Mouse (Mus musculus) heart, postnatal 4 days (tissue): ENCODE results near the gene Clca3a1. TPM values are rescaled to one million over a fixed set of nuclear protein-coding genes. Genes with fewer than 3 reads are reported as not detected.

Experiments used
- DNase-seq: peaks from one replicate; pipeline ENCODE4 v3.0.0; 2021
- total RNA-seq, 2 experiments: library from RNA; stranded (reverse); gene quantifications; 2 replicates each; pipeline ENCODE4 v1.2.3; 2021

Gene Clca3a1
- total RNA-seq, 2 experiments from 2014 or later, result 11.1 to 12.2 TPM

DNA sequence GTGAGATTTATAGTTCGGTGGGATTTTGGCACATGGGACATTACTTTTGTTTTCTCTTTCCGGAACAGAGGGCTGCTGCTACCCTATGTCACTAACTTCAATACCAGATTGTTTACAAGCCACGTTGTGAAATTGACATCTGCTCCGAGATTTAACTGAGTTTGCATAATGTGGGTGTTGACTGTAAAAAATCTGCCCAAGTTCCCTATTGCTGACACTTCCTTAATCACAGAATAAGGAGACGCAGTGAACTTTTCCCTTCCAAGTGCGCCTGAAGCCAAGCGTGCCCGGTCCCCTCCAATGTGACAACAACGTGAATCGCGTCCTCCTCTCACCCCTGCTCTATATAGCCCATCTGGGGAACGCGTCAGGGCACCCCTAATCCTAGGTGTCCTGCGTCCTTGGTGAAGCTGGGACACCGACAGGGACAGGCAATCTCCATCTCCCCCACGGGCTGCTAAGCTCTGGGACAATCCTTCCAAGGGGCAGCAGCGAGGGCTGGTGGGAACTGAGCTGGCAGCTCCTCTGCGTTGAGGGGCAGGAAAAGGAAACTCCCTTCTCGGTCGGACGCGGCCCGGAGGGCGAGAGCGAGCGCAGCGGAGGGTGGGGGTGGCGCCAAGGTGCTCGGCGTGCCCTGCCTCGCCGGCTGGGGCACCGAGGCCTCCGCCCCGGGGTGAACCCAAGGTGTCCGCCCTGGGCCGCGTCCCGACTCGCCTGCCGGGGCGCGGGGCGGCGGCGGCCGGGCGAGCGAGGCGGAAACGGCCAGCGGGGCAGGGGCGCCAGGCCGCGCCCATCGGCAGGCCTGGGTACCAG, 41.5 kb downstream of the Clca3a1 start:
- DNase-seq, result peak; percentile 74

DNA sequence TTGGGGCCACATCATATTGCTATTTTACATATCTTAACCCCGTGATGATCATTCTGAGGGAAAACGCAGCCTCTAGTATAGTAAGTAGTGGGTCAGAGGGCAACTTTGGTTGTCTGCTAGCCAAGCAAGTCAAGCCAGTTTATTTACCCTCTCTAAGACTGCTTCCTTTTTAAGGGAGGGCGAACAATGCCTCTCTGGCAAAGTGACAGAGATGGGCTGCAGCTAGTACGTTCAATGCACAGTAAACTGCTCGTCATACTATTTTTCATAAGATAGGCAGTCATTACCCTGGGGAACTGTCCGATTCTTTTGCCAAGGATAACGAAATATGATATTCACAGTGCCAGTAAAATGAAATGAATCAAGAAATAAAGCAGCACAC, 42.1 kb downstream of the Clca3a1 start:
- peak; percentile 52 for DNase-seq

DNA sequence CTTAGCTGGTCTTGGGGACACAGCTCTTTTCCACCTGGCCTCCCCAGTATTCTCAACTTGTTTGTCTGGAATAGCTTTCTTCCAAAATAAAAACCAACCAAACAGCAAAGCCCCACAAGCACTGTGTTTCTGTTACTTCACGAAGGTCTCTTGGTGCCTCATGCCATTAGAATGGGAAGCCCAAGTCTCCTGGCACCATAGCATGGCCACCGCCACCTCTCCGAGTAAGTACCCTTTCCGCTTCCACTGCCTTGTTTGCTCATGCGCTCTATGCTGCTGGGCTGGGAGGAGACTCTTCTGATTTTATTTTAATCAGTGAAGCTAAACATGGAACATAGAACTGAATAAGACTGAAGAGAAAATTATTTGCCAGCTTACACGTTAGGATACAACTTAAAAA, 42.9 kb downstream of the Clca3a1 start:
- DNase-seq, result no peak

DNA sequence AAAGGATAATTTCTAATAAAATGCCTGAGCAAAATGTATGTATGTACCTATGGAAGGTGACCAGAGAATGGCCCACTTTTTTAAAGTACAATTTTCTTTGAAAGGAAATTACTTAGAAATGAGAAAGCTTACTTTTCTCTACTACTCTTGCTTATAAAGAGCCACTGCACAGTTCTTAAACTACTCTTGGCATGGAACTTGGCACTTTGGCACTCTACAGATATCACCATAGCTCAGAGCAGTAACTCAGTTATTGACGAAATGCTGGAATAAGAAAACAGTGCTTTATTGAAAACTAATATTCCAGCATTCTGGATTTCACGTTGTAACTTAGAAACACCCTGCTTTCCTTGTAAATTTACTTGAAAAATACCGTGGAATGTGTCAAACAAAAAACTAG, 43.7 kb downstream of the Clca3a1 start:
- no peak for DNase-seq

DNA sequence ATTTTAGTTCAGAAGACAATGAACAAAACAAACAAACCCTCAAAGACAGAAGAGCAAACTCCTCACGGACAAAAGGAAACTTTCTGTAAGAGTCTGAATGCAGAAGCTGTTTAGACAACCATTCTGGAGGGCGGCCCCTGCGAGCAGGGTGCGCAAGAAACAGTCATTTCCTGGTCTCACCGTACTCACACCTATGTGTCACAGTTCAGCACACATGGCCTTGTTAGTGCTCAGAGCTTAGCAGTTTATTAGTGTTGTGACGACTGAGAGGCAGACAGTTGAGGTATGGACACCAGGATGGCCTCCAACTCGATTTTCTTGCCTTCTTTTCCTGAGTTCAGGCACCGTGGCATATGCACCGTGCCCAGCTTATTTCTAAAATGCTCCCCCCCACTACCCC, 44.9 kb downstream of the Clca3a1 start:
- DNase-seq, result no peak

DNA sequence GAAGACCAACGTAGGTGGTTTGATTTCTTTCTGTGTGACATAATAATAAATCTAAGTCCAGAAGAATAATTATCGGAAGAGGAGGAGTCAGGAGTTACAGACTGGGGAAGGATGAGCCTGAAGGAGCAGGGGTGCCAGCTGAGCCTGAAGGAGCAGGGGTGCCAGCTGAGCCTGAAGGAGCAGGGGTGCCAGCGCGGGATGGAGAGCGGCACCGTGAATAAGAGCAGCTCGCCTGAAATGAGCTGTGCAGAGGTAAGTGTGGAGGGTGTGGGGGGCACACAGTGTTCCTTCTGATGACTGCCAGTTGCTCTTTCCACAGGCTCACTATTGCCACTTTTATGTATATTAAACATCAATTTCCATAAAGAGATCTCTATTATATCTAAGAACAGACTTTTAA, 45.7 kb downstream of the Clca3a1 start:
- no peak for DNase-seq

DNA sequence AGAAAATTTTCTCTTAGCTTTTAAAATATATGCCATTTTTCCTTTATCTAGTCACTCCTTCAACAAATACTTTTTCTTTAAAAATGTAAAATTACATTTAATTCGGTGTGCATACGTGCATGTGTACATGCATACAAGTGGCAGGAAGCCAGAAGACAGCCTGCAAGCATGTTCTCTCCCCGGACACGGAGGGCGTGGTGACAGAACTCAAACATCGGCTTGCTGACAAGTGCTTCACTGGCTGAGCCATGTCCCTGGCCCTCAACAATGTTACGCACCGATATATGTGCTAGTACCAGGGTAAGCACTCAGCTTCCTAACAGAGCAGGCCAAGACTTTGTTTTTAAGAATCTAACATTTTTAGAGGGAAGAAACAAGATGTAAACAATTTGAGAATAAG, 46.2 kb downstream of the Clca3a1 start:
- DNase-seq, result peak; percentile 39

DNA sequence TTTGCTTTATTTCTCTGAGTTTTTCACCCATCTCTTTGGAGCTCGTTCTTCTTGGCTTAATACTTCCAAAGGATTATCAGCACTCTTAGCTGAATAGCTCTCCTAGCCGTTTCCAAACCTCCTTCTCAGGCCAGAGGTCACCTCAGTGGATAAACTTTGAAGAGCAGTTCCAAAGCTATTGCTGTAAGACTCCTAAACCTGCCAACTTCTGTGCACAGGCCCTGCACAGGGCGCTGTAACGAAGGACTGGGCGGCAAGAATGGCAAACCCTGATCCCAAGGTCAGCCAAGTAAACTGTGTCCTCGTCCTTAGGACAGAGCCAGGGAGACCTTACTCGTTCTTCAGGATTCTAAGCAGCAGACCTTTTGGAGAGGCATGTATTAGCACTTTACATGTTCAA, 46.7 kb downstream of the Clca3a1 start:
- peak; percentile 21 for DNase-seq

DNA sequence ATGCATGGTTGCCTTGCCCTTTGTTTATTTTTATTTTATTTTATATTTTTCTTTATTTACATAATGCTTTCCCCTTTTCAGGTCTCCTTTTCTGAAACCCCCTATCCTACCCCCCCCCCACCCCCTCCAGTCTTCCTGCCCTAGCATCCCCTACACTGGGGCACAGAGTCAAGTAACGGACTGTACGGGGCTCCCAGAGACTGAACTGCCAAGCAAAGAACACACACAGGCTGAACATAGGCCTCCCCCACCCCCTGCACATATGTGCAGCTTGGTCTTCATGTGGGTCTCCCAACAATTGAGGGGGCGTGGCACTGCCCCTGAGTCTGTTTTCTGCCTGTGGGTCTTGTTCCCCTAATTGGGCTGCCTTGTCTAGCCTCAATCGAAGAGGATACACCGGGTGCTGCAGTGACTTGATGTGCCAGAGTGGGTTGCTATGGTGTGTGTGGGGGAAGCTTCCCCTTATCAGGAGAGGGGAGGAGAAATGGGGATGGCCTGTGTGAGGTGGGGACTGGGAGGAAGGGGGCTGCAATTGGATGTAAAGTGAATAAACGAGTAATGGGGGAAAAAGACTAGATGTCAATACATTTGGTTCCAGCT, 49.1 kb downstream of the Clca3a1 start:
- no peak for DNase-seq

DNA sequence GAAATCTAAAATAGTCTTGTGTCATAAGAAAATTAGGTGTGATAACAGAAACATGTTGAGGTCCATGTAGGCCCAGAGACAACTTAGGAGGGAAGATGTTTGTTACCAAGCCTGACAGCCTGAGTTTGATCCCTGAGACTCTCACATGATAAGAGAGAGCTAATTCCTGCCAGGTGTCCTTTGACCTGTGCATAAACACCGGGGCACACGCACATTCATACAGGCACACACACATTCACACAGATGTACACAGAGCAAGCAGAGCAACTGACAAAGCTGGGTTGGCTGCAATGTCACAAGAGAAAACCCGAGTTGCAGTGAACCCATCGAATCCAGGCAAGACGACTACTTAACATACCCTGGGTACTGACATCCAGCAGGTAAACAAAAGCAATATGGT, 52.2 kb downstream of the Clca3a1 start:
- no peak for DNase-seq

DNA sequence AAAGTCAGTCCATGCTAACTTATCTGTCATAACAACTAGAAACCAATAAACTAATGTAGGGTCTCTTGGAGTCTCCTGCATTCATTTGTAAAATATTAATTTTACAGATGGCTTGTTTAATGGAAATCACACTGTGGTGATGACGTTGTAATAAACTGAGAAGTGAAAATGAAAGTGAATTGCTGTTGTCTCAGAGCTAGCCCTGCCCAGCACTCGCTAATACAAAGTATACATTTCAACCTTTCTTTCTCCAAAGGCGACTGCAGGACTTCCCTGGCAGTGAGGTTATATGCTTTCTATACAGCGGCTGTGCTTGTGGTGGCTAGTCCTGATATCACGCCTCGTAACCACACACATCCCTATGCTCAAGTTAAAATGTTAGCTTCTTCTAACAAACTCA, 56.8 kb downstream of the Clca3a1 start:
- no peak for DNase-seq

DNA sequence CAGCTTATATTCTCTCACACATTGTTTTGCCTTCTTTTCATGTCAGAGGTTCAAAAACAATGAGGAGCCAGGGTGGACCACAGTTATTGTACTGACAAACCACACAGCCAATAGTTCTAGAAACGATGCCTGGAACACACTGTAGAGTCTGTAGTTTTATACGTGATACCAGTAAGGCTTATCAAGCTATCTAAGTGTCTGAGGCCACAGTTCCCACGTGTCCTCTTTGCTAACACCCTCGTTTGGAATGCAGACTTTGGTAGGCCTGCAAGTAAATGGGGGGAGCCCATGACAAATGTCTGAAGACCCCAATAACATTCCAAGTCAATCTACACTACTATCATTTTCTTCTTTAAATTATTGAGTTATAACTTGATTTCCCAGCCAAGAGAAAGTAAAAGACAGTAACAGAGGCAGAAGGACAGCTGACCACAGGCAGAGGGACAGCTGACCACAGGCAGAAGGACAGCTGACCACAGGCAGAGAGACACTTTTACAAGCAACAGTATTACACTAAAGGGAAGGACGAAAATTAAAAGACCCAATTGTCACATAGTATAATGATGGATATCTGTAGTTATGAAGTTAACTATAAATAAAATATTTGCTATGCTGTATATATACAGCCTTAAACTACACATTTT, 61.9 kb downstream of the Clca3a1 start:
- no peak for DNase-seq

DNA sequence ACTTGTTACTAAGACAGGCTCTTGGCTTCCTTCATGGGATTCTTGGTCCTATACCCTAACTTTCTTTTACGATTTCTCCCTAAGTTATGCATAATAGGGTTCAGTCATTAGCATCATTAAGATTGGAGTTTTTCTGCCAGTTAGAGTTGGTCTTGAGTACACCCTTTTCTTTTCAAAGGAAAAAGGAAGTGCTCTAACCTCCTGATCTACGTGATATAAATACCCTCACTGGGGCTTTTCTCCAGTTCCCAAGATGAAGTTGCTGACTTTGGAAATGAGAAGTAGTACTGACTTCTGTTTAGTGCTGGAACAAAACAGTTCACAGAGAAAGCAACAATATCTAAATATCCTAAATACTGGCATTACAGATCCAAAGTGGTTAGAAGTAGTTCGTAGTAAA, 62.8 kb downstream of the Clca3a1 start:
- no peak for DNase-seq

DNA sequence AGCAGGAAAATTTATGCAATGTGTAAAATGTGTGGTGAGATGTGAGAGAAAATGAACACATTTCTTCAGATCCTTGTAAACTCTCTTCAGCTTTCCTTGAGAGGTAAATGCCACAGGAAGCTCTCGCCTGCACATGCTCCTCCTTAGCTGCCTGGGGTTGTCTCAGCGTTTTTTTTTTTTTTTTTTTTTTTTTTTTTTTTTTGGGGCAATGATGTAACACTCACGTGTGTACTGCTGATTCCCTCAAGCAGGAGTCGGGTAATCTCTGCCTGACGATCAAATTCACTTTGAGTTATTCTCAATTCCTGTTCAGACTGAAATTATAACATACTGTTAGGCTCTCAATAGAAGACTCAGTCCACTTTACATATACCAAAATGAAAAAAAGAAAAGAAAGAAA, 63.6 kb downstream of the Clca3a1 start:
- no peak for DNase-seq

DNA sequence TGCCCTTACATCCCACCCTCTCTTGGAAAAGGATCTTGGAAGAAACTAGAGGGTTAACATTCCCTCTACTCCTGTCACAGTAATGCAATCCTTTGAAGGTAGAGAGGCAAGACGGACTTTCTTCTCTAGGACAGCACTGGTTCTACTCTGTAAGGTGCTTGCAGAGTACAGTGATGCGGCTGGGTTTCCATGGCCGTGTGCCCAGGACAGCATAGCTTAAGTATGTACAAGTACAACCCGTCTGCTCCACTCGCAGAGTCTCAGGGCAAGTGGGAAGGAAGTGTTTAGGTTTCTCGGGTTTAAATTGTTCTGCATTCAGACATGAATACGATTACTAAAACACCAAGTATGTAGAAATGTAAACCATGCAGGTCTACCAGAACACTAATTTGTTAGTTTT, 65.8 kb downstream of the Clca3a1 start:
- no peak for DNase-seq

DNA sequence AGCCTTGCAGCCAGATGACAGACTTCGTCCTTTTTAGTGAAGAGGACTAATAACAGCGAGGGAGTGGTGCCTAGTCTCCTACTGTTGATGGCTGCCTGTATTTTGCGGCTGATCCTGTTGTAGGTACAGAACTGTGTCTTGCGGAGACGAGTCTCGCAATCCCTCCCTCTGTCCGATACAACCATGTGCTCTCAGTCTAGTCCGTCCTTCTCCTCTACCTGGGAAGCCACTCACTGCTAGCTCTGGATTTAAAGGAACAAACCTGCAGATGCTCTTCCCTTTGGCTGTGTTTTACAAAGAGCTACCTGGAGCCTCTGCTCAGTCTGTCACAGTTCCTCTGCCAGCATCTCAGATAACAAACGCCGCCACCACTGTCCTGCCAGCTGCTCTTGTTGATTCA, 66.7 kb downstream of the Clca3a1 start:
- no peak for DNase-seq

DNA sequence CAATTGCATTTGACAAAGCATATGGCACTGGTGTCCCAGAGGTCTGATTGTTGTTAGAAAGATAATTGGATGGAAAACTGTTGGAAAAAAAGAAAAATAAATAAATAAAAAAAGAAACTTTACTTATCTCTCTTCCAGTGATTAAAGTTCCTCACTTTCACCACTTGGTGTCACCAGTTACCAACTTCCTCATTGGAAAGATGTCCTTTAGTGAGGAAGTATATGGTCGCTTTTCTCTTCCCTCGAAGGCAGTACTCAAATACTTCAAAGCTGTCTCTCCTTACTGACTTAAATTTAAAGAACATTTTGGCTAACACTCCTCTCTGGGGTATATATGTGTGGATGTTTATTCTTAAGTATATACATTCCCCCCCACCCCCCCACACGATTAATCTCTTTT, 68.7 kb downstream of the Clca3a1 start:
- no peak for DNase-seq

DNA sequence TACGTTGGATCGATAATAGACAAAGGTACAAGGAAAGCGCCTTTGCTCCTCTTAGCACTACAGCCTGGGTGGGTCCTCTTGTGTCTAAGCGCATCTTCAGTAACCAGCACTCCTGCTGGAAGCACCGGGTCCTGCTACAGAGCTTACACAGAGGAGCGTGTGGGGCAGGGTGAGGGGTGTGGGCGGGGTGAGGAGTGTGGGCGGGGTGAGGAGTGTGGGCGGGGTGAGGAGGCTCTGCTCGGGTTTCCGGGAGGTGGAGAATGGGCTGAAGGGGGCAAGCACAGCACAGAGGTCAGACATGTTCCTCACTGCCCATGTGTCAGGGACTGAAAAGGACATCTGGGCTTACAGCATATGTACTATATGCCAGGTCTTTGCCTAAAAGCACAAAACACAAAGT, 71.5 kb downstream of the Clca3a1 start:
- peak; percentile 28 for DNase-seq

DNA sequence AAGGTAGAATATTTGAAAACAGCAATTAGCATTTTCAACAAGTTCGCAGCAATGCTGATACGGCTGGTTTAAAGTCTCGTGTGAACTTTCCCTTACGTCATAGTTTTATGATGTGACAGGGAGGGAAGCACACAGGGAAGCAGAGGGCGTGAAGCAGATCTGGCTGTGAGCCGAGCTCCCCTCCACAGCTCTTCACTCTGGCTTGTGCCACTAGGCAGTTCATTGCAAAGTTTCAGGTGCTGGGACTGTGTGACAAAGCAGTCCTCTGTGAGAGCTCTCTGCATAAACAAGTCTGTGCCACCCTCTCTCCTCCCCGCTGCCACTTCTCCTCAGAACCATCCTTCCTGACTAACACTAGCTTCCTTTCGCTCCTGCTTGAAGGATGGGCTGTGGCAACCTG, 72.5 kb downstream of the Clca3a1 start:
- DNase-seq, result no peak

DNA sequence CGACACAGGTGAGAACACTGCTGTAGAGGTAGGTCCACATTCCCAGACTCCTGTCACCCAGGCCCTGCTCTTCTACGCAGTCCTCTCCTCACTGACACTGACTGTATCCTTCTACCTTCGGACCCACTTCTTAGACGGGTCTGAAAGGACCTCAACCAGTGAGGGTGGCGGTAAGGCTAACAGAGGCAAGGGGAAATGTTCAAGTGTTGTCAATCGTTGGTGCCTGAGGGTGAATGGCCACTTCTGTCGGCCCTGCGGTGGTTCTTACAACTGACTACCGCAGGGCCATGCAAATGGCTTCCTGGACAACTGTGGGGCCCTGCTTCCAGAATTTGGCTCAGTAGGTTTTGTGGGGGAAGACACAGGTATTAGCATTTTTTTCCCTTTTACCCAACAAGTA, 73.2 kb downstream of the Clca3a1 start:
- DNase-seq, result no peak

DNA sequence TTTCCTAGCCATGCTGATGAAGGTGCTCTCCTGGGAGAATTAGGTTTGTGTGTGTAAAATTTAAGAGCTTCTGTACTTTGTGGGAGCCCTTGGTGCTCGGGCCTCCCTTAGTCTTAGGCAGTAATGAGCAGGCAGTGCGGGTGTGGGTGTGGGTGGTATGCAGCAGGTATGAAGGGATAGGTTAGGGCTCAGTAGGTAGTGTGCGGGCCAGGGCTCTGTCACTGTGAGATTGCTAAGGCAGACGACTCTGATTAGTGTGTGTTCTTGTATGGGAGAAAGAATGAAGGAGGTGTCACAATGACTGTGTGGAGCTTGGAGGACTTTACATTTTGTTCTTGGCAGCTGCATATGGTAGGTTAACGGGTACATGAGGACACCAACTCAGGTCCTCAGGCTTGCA, 74.6 kb downstream of the Clca3a1 start:
- no peak for DNase-seq

DNA sequence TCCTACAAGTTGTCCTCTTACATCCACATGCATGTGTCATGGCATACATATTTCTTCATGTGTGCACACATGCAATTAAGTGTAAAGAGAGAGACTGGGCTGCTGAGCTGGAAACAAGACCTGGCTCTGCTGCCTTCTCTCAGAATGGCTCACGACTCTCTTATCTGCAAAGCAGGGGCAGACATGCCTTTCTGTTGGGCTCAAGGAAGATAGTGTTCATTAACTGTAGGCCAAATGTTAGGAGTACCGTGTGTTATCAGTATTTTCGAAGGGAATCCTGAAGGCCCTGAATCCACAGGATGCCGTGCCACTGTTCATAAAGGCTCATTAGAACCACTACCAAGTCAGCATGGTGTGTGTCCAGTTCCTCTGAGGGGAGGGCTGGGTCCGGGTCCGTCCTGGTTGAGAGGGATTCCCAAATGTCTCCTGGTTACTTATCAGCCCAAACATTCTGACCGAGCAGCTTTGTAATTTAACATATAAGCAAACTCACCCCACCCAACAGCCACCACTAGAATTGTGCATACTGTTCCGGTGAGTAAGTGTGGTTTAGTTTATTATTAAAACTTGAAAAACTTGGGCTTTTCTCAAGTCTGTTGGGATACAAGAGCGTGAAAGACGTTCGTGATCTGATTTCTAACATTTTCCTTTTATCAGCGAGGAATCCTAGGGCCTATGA, 77.5 kb downstream of the Clca3a1 start:
- no peak for DNase-seq

DNA sequence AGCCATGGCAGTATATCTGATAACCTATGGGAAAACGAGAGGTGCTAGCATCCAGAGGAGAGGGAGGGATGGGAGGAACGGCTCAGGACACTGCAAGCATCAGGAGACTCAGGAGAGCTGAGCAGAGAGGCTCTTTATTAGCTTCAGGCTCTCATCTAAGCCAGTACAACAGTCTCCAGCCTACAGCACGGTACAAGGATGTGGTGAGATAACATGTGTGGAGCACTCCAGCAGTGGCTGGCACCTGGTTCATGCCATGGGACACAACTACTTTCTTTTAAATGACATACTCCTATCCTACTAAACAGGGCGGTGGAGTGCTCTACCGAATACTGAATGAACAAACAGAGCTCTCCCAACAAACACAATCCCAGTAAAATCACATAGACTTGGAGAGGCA, 79.2 kb downstream of the Clca3a1 start:
- DNase-seq, result no peak
